Mouse (Mus musculus) spleen, postnatal 36 days (tissue): ENCODE measurements around the gene Gm20837.
"Not testable (repeated sequence)": the region's sequence is repeated elsewhere in the genome, so short reads cannot be mapped to it uniquely, and the experiment has no call there.

Source experiments
- DNase-seq, 2 experiments: peaks; one replicate each; pipeline ENCODE4 v3.0.0; 2022; ENCODE audit warnings: low spot score in 2 of 2, mixed read lengths in 1 of 2

Gm20837 gene

GRCm38 (mm10) chrY:90400948-90401347 lies at the start of gene Gm20837:
Gene Gm20837 (plus strand): TSS chrY:90401248.
- DNase-seq, result not testable (repeated sequence)
